Mouse (Mus musculus): ENCODE measurements around the gene Gdf15.

Gdf15 gene

GRCm38 (mm10) chr8:70606780-70607602, 25.3 kb downstream of the Gdf15 start:
- no peak for DNase-seq (ENCODE audit: low spot score in 2 of 2)

GRCm38 (mm10) chr8:70605871-70606779, 26.1 kb downstream of the Gdf15 start:
- DNase-seq (ENCODE audit: low spot score in 2 of 2) = no peak

- no peak for DNase-seq (ENCODE audit: low spot score in 2 of 2)
Observed at GRCm38 (mm10) chr8:70604558-70604957, 27.7 kb downstream of the Gdf15 start.

- no peak for DNase-seq (ENCODE audit: low spot score in 2 of 2)
Observed at GRCm38 (mm10) chr8:70602139-70602811, 30.0 kb downstream of the Gdf15 start.

- DNase-seq (ENCODE audit: low spot score in 2 of 2) = peak; percentile 61 to 73
Observed at GRCm38 (mm10) chr8:70601271-70601649, 31.0 kb downstream of the Gdf15 start.

- DNase-seq (ENCODE audit: low spot score in 2 of 2) = no peak
Observed at GRCm38 (mm10) chr8:70600473-70601270, 31.6 kb downstream of the Gdf15 start.

GRCm38 (mm10) chr8:70599507-70600290, 32.6 kb downstream of the Gdf15 start:
- DNase-seq (ENCODE audit: low spot score in 2 of 2) = no peak

- DNase-seq (ENCODE audit: low spot score in 2 of 2) = no peak
Observed at GRCm38 (mm10) chr8:70598722-70599121, 33.5 kb downstream of the Gdf15 start.

GRCm38 (mm10) chr8:70598283-70598682, 34.0 kb downstream of the Gdf15 start:
- no peak for DNase-seq (ENCODE audit: low spot score in 2 of 2)

GRCm38 (mm10) chr8:70597417-70598272, 34.6 kb downstream of the Gdf15 start:
- DNase-seq (ENCODE audit: low spot score in 2 of 2) = no peak

GRCm38 (mm10) chr8:70596775-70597416, 35.4 kb downstream of the Gdf15 start:
- DNase-seq (ENCODE audit: low spot score in 2 of 2) = peak; percentile 33 to 59

- DNase-seq (ENCODE audit: low spot score in 2 of 2) = no peak
Observed at GRCm38 (mm10) chr8:70596216-70596615, 36.0 kb downstream of the Gdf15 start.

GRCm38 (mm10) chr8:70595811-70596210, 36.4 kb downstream of the Gdf15 start:
- no peak for DNase-seq (ENCODE audit: low spot score in 2 of 2)

- DNase-seq (ENCODE audit: low spot score in 2 of 2) = peak in 1 of 2 experiments; percentile 24
Observed at GRCm38 (mm10) chr8:70594621-70595564, 37.4 kb downstream of the Gdf15 start.

GRCm38 (mm10) chr8:70593961-70594609, 38.2 kb downstream of the Gdf15 start, which contains the start of gene Isyna1:
Isyna1 (plus strand) TSS chr8:70594373.
- DNase-seq (ENCODE audit: low spot score in 2 of 2) = peak; percentile 83 to 87

- DNase-seq (ENCODE audit: low spot score in 2 of 2) = no peak
Observed at GRCm38 (mm10) chr8:70593173-70593572, 39.1 kb downstream of the Gdf15 start.

- DNase-seq (ENCODE audit: low spot score in 2 of 2) = no peak
Observed at GRCm38 (mm10) chr8:70591569-70591968, 40.7 kb downstream of the Gdf15 start.

Data from natural killer cell, adult 2 months (primary cell).